Mouse (Mus musculus): ENCODE results near the gene Dcaf10. TPM values are rescaled to one million over a fixed set of nuclear protein-coding genes. Genes with fewer than 3 reads are reported as not detected.

The Dcaf10 gene
- polyA plus RNA-seq, 1 experiment from 2014 or later = 15.6 TPM

GRCm38 (mm10) chr4:45426724-45427457 lies 85.0 kb downstream of the Dcaf10 start:
- Histone ChIP-seq H3K9ac (replicated peaks; ENCODE audit: low read length) (no peak overlapping the region), H3K9me3 (replicated peaks; ENCODE audit: control insufficient read depth, low read length) (no peaks in the 10 kb centered on the region), H3K4me2 (ENCODE audit: low read depth, low read length) (no peak overlapping the region), H3K4me3 (ENCODE audit: low read depth, low read length) (no peak overlapping the region), H3K27me3 (ENCODE audit: control insufficient read depth, insufficient read depth, low read length) (no peaks in the 10 kb centered on the region), H3K4me1 (ENCODE audit: control insufficient read depth, insufficient read depth, low read length) (no peaks in the 10 kb centered on the region), H3K27ac (replicated peaks; ENCODE audit: low read depth, low read length) (no peak overlapping the region), H3K36me3 (replicated peaks; ENCODE audit: control insufficient read depth, insufficient read depth, low read depth, low read length) (no peaks in the 10 kb centered on the region)
- DNase-seq (ENCODE audit: low spot score) = peak; percentile 54
- no peak for ATAC-seq (replicated peaks; ENCODE audit: insufficient number of reproducible peaks, low FRiP score, low TSS enrichment, low read depth)
- WGBS = 67% methylated on average over 13 of the region's 13 CpGs

Small RNAs within 50 kb of the gene (microRNA-seq; reads per million reads assigned to microRNA genes)
- gene Gm25692 (ENCODE audit: borderline number of aligned reads) = not detected

Other genes starting within 250 kb of the Dcaf10 start
- 200 and 211 TPM in 2 replicates for gene Tomm5, start 234.0 kb upstream of the Dcaf10 start, polyA plus RNA-seq (2014; fragmentation: Nextera tagmentation; extraction: Ambion mirVana)
- 1.2 TPM in 2 replicates for gene Frmpd1, start 157.2 kb upstream of the Dcaf10 start, polyA plus RNA-seq (2014; fragmentation: Nextera tagmentation; extraction: Ambion mirVana)
- gene Trmt10b, start 45.0 kb upstream of the Dcaf10 start, polyA plus RNA-seq (2014; fragmentation: Nextera tagmentation; extraction: Ambion mirVana) = 20.5 and 22.3 TPM in 2 replicates
- 97.1 and 100 TPM in 2 replicates for gene Exosc3, start 631 bp downstream of the Dcaf10 start, polyA plus RNA-seq (2014; fragmentation: Nextera tagmentation; extraction: Ambion mirVana)
- 72.1 and 78.6 TPM in 2 replicates for gene Slc25a51, start 66.7 kb downstream of the Dcaf10 start, polyA plus RNA-seq (2014; fragmentation: Nextera tagmentation; extraction: Ambion mirVana)
- gene Shb, start 190.4 kb downstream of the Dcaf10 start, polyA plus RNA-seq (2014; fragmentation: Nextera tagmentation; extraction: Ambion mirVana) = 5.8 and 7.5 TPM in 2 replicates